Mouse (Mus musculus) neural tube, embryonic 13.5 days (tissue): ENCODE measurements around the gene Wnt5a. TPM values are rescaled to one million over a fixed set of nuclear protein-coding genes. Genes with fewer than 3 reads are reported as not detected.

Source experiments
- ATAC-seq: fragments of 200-750 bp; cut with Nextera tagmentation; 2 replicates; pipeline ENCODE4 v1.8.0; 2017; ENCODE audit warnings: low read depth, mild to moderate bottlenecking, moderate TSS enrichment, moderate library complexity
- H3K27ac ChIP-seq: fragments of 300-500 bp; sonication (generic); replicated peaks from 2 replicates; pipeline ENCODE4 v1.5.1; 2015; ENCODE audit warnings: moderate library complexity, mild to moderate bottlenecking, inconsistent platforms
- H3K27me3 ChIP-seq: fragments of 300-500 bp; sonication (generic); 2 replicates; pipeline ENCODE4 v1.6.1; 2015; ENCODE audit warnings: mild to moderate bottlenecking, inconsistent platforms
- H3K36me3 ChIP-seq: fragments of 300-500 bp; sonication (generic); 2 replicates; pipeline ENCODE4 v1.6.1; 2015; ENCODE audit warnings: mild to moderate bottlenecking, inconsistent platforms
- H3K4me1 ChIP-seq: fragments of 300-500 bp; sonication (generic); replicated peaks from 2 replicates; pipeline ENCODE4 v1.6.1; 2015; ENCODE audit warnings: inconsistent platforms
- H3K4me2 ChIP-seq: fragments of 300-500 bp; sonication (generic); 2 replicates; pipeline ENCODE4 v1.6.1; 2015; ENCODE audit warnings: inconsistent platforms, mild to moderate bottlenecking, moderate library complexity
- H3K4me3 ChIP-seq: fragments of 300-500 bp; sonication (generic); 2 replicates; pipeline ENCODE4 v1.5.1; 2015; ENCODE audit warnings: mild to moderate bottlenecking, inconsistent platforms
- H3K9ac ChIP-seq: fragments of 300-500 bp; sonication (generic); 2 replicates; pipeline ENCODE4 v1.6.1; 2015; ENCODE audit warnings: moderate library complexity, mild to moderate bottlenecking, inconsistent platforms
- H3K9me3 ChIP-seq: fragments of 300-500 bp; sonication (generic); 2 replicates; pipeline ENCODE4 v1.6.1; 2016; ENCODE audit warnings: inconsistent platforms
- WGBS: fragments of 180-500 bp; shearing (Covaris S2); methylation state at CpG from one replicate; pipeline ENCODE4 v1.1.7; 2015; 5-methylcytosine and 5-hydroxymethylcytosine counted together
- polyA plus RNA-seq: library from polyadenylated mRNA; unstranded; fragments of >200 nt; fragmentation: Nextera tagmentation; extraction: Ambion mirVana; gene quantifications from 2 replicates; pipeline ENCODE4 v1.2.1, GENCODE M21; 2015

Gene Wnt5a
- polyA plus RNA-seq, 1 experiment from 2014 or later, result 11.2 TPM

GRCm38 (mm10) chr14:28511029-28511651 lies 6.6 kb downstream of the Wnt5a start:
- Histone ChIP-seq H3K27ac (peak overlapping the region; percentile 24; the same call in 1 of the 2 replicates), H3K9ac (peak overlapping the region; percentile 77), H3K27me3 (peaks cover 67% of the 10 kb centered on the region), H3K4me2 (peak overlapping the region; percentile 92), H3K4me1 (peaks cover 71% of the 10 kb centered on the region), H3K36me3 (no peaks in the 10 kb centered on the region), H3K4me3 (peak overlapping the region; percentile 60), H3K9me3 (no peaks in the 10 kb centered on the region)
- WGBS, result under 1% methylated on average over 41 of the region's 41 CpGs
- ATAC-seq, result no peak

GRCm38 (mm10) chr14:28512805-28513590 lies 8.4 kb downstream of the Wnt5a start:
- WGBS, result 72% methylated on average over 5 of the region's 5 CpGs
- H3K4me1 ChIP-seq, result peaks cover 53% of the 10 kb centered on the region
- ATAC-seq, result no peak

GRCm38 (mm10) chr14:28514171-28514570 lies 9.6 kb downstream of the Wnt5a start:
- Histone ChIP-seq H3K9me3 (no peaks in the 10 kb centered on the region), H3K27me3 (peaks cover 51% of the 10 kb centered on the region), H3K4me1 (peaks cover 42% of the 10 kb centered on the region), H3K9ac (no peak overlapping the region), H3K27ac (no peak overlapping the region), H3K4me3 (no peak overlapping the region), H3K4me2 (no peak overlapping the region), H3K36me3 (peaks cover 8% of the 10 kb centered on the region; the same call in 1 of the 2 replicates)
- WGBS, result 18% methylated on average over 2 of the region's 2 CpGs
- ATAC-seq, result no peak

More at GRCm38 (mm10) chr14:28512805-28513590, 8.4 kb downstream of the Wnt5a start:
- H3K9ac ChIP-seq, result no peak overlapping the region
- H3K36me3 ChIP-seq, result 0 out of 2 replicates have a peak, but pooled peaks cover under 1% of the 10 kb centered on the region
- H3K27me3 ChIP-seq, result peaks cover 63% of the 10 kb centered on the region
- no peaks in the 10 kb centered on the region for H3K9me3 ChIP-seq
- peak overlapping the region; percentile 92; the same call in 1 of the 2 replicates for H3K4me2 ChIP-seq
- no peak overlapping the region for H3K27ac ChIP-seq
- H3K4me3 ChIP-seq, result no peak overlapping the region

GRCm38 (mm10) chr14:28515331-28515730 lies 10.8 kb downstream of the Wnt5a start:
- no peak overlapping the region for H3K27ac ChIP-seq
- peaks cover 40% of the 10 kb centered on the region for H3K27me3 ChIP-seq
- no peak overlapping the region for H3K9ac ChIP-seq

GRCm38 (mm10) chr14:28517631-28518560 lies 13.3 kb downstream of the Wnt5a start:
- no peaks in the 10 kb centered on the region for H3K9me3 ChIP-seq
- no peak overlapping the region for H3K4me2 ChIP-seq
- H3K27me3 ChIP-seq, result peaks cover 15% of the 10 kb centered on the region
- WGBS, result 81% methylated on average over 39 of the region's 39 CpGs
- peaks cover 22% of the 10 kb centered on the region for H3K36me3 ChIP-seq
- ATAC-seq, result no peak
- no peak overlapping the region for H3K4me3 ChIP-seq
- no peak overlapping the region for H3K9ac ChIP-seq
- H3K4me1 ChIP-seq, result peaks cover 10% of the 10 kb centered on the region; the same call in 1 of the 2 replicates
- H3K27ac ChIP-seq, result no peak overlapping the region

More at GRCm38 (mm10) chr14:28515331-28515730, 10.8 kb downstream of the Wnt5a start:
- 55% methylated on average over 6 of the region's 6 CpGs for WGBS
- Histone ChIP-seq H3K4me3 (no peak overlapping the region), H3K9me3 (no peaks in the 10 kb centered on the region), H3K4me2 (no peak overlapping the region), H3K4me1 (peaks cover 30% of the 10 kb centered on the region), H3K36me3 (peaks cover 12% of the 10 kb centered on the region; the same call in 1 of the 2 replicates)
- no peak for ATAC-seq

GRCm38 (mm10) chr14:28521106-28521505 lies 16.6 kb downstream of the Wnt5a start:
- WGBS, result 76% methylated on average over 1 of the region's 1 CpGs
- Histone ChIP-seq H3K27ac (no peak overlapping the region), H3K4me2 (no peak overlapping the region), H3K4me3 (no peak overlapping the region), H3K9me3 (no peaks in the 10 kb centered on the region), H3K36me3 (peaks cover 26% of the 10 kb centered on the region), H3K4me1 (no peaks in the 10 kb centered on the region; the same call in 1 of the 2 replicates), H3K27me3 (0 out of 2 replicates have a peak, but pooled peaks cover 3% of the 10 kb centered on the region), H3K9ac (no peak overlapping the region)
- no peak for ATAC-seq

GRCm38 (mm10) chr14:28522611-28523010 lies 18.1 kb downstream of the Wnt5a start:
- peaks cover 26% of the 10 kb centered on the region for H3K36me3 ChIP-seq
- no peaks in the 10 kb centered on the region for H3K9me3 ChIP-seq
- 86% methylated on average over 21 of the region's 21 CpGs for WGBS
- H3K4me1 ChIP-seq, result no peaks in the 10 kb centered on the region
- H3K4me3 ChIP-seq, result no peak overlapping the region
- H3K9ac ChIP-seq, result no peak overlapping the region
- H3K4me2 ChIP-seq, result no peak overlapping the region
- H3K27ac ChIP-seq, result no peak overlapping the region
- ATAC-seq, result no peak
- no peaks in the 10 kb centered on the region for H3K27me3 ChIP-seq

- WGBS, result 45% methylated on average over 1 of the region's 1 CpGs
- H3K36me3 ChIP-seq, result peaks cover 13% of the 10 kb centered on the region
- no peak overlapping the region for H3K9ac ChIP-seq
- no peak overlapping the region for H3K4me2 ChIP-seq
- no peaks in the 10 kb centered on the region for H3K4me1 ChIP-seq
- ATAC-seq, result no peak
- H3K27ac ChIP-seq, result no peak overlapping the region
- H3K4me3 ChIP-seq, result no peak overlapping the region
- H3K27me3 ChIP-seq, result no peaks in the 10 kb centered on the region
- no peaks in the 10 kb centered on the region for H3K9me3 ChIP-seq
Measured at GRCm38 (mm10) chr14:28525566-28525965, 21.0 kb downstream of the Wnt5a start.

GRCm38 (mm10) chr14:28528151-28528685 lies 23.7 kb downstream of the Wnt5a start:
- no peaks in the 10 kb centered on the region for H3K4me1 ChIP-seq
- no peaks in the 10 kb centered on the region for H3K9me3 ChIP-seq
- peaks cover 4% of the 10 kb centered on the region; the same call in 1 of the 2 replicates for H3K36me3 ChIP-seq
- H3K4me2 ChIP-seq, result no peak overlapping the region
- 72% methylated on average over 2 of the region's 2 CpGs for WGBS
- no peaks in the 10 kb centered on the region for H3K27me3 ChIP-seq
- no peak for ATAC-seq
- no peak overlapping the region for H3K27ac ChIP-seq
- no peak overlapping the region for H3K4me3 ChIP-seq
- no peak overlapping the region for H3K9ac ChIP-seq

GRCm38 (mm10) chr14:28531531-28531930 lies 27.0 kb downstream of the Wnt5a start:
- H3K4me2 ChIP-seq, result no peak overlapping the region
- no peaks in the 10 kb centered on the region for H3K27me3 ChIP-seq
- ATAC-seq, result no peak
- no peak overlapping the region for H3K4me3 ChIP-seq
- no peaks in the 10 kb centered on the region for H3K36me3 ChIP-seq
- H3K4me1 ChIP-seq, result 0 out of 2 replicates have a peak, but pooled peaks cover 4% of the 10 kb centered on the region
- 44% methylated on average over 1 of the region's 1 CpGs for WGBS
- no peak overlapping the region for H3K9ac ChIP-seq
- no peak overlapping the region for H3K27ac ChIP-seq
- no peaks in the 10 kb centered on the region for H3K9me3 ChIP-seq

- Histone ChIP-seq H3K4me2 (no peak overlapping the region), H3K27me3 (no peaks in the 10 kb centered on the region), H3K36me3 (no peaks in the 10 kb centered on the region), H3K9ac (no peak overlapping the region), H3K9me3 (no peaks in the 10 kb centered on the region), H3K27ac (no peak overlapping the region), H3K4me3 (no peak overlapping the region), H3K4me1 (0 out of 2 replicates have a peak, but pooled peaks cover 4% of the 10 kb centered on the region)
- WGBS, result 95% methylated on average over 11 of the region's 11 CpGs
- ATAC-seq, result no peak
Measured at GRCm38 (mm10) chr14:28532943-28533342, 28.4 kb downstream of the Wnt5a start.
